Mouse (Mus musculus) hindbrain, postnatal 0 days (tissue): ENCODE data around the gene Hils1. TPM values are rescaled to one million over a fixed set of nuclear protein-coding genes. Genes with fewer than 3 reads are reported as not detected.
"Not testable (repeated sequence)": the region's sequence is repeated elsewhere in the genome, so short reads cannot be mapped to it uniquely, and the experiment has no call there.

Source experiments
- ATAC-seq: fragments of 200-750 bp; cut with Nextera tagmentation; 2 replicates; pipeline ENCODE4 v1.8.0; 2017; ENCODE audit warnings: mild to moderate bottlenecking, moderate TSS enrichment, moderate library complexity
- DNase-seq: peaks from one replicate; pipeline ENCODE4 v3.0.0-alpha.2; 2015; ENCODE audit warnings: low spot score
- H3K27ac ChIP-seq: fragments of 300-500 bp; sonication (generic); 2 replicates; pipeline ENCODE4 v1.5.1; 2014; ENCODE audit warnings: mild to moderate bottlenecking
- H3K27me3 ChIP-seq: fragments of 300-500 bp; sonication (generic); 2 replicates; pipeline ENCODE4 v1.6.1; 2014; ENCODE audit warnings: low read length, mixed read lengths; ENCODE audit not compliant: insufficient read depth
- H3K36me3 ChIP-seq: fragments of 300-500 bp; sonication (generic); 2 replicates; pipeline ENCODE4 v1.6.1; 2014; ENCODE audit warnings: low read length, mixed read lengths; ENCODE audit not compliant: insufficient read depth
- H3K4me1 ChIP-seq: fragments of 300-500 bp; sonication (generic); 2 replicates; pipeline ENCODE4 v1.6.1; 2014; ENCODE audit warnings: antibody characterized with exemption, low read length, mixed read lengths; ENCODE audit not compliant: insufficient read depth
- H3K4me2 ChIP-seq: fragments of 300-500 bp; sonication (generic); 2 replicates; pipeline ENCODE4 v1.6.1; 2014; ENCODE audit warnings: low read depth, mild to moderate bottlenecking, low read length, moderate library complexity, mixed read lengths
- H3K4me3 ChIP-seq: fragments of 300-500 bp; sonication (generic); 2 replicates; pipeline ENCODE4 v1.5.1; 2014; ENCODE audit warnings: low read length
- H3K9ac ChIP-seq: fragments of 300-500 bp; sonication (generic); replicated peaks from 2 replicates; pipeline ENCODE4 v1.6.1; 2014; ENCODE audit warnings: mild to moderate bottlenecking, low read length, moderate library complexity, mixed read lengths
- H3K9me3 ChIP-seq: fragments of 300-500 bp; sonication (generic); 2 replicates; pipeline ENCODE4 v1.6.1; 2016; ENCODE audit warnings: low read length, mixed read lengths
- CTCF ChIP-seq: IDR thresholded peaks from 2 replicates; pipeline ENCODE4 v1.5.1; 2016; ENCODE audit warnings: antibody characterized with exemption, control low read depth, low read depth
- WGBS: fragments of 180-500 bp; shearing (Covaris S2); extraction: QIAGEN DNeasy Blood & Tissue Kit; methylation state at CpG from one replicate; pipeline ENCODE4 v1.1.7; 2014; 5-methylcytosine and 5-hydroxymethylcytosine counted together
- polyA plus RNA-seq: library from polyadenylated mRNA; unstranded; fragments of >200 nt; fragmentation: Nextera tagmentation; extraction: Ambion mirVana; gene quantifications from 2 replicates; pipeline ENCODE4 v1.2.1, GENCODE M21; 2015
- total RNA-seq: library from RNA; depleted of rRNA; stranded (reverse); fragments of >200 nt; gene quantifications from 2 replicates; pipeline ENCODE4 v1.2.3, GENCODE M21; 2014

Gene Hils1
- total and polyA plus RNA-seq, 2 experiments from 2014 or later: not detected

GRCm38 (mm10) chr11:95006038-95006437 is 38.6 kb downstream of the Hils1 start:
- Histone ChIP-seq H3K36me3 (peaks cover 45% of the 10 kb centered on the region), H3K4me1 (peaks cover 20% of the 10 kb centered on the region; the same call in 1 of the 2 replicates), H3K9ac (no peak overlapping the region; the same call in 1 of the 2 replicates), H3K27ac (peak overlapping the region; percentile 78), H3K4me3 (peak overlapping the region; percentile 30; the same call in 1 of the 2 replicates), H3K27me3 (no peaks in the 10 kb centered on the region), H3K4me2 (peak overlapping the region; percentile 61; the same call in 1 of the 2 replicates), H3K9me3 (no peaks in the 10 kb centered on the region)
- 47% methylated on average over 4 of the region's 4 CpGs for WGBS
- DNase-seq (no peak), ATAC-seq (no peak)
- no peak for TF ChIP-seq CTCF

GRCm38 (mm10) chr11:95006525-95007219 is 39.3 kb downstream of the Hils1 start:
- DNase-seq: peak; percentile 91
- Histone ChIP-seq H3K4me2 (peak overlapping the region; percentile 61), H3K27me3 (no peaks in the 10 kb centered on the region), H3K4me3 (peak overlapping the region; percentile 30), H3K36me3 (peaks cover 42% of the 10 kb centered on the region), H3K9me3 (no peaks in the 10 kb centered on the region), H3K9ac (peak overlapping the region; percentile 42), H3K4me1 (peaks cover 22% of the 10 kb centered on the region; the same call in 1 of the 2 replicates), H3K27ac (peak overlapping the region; percentile 78)
- peak; percentile 61 for ATAC-seq
- 1% methylated on average over 27 of the region's 27 CpGs for WGBS
- TF ChIP-seq CTCF: no peak; the same call in 1 of the 2 replicates

DNA sequence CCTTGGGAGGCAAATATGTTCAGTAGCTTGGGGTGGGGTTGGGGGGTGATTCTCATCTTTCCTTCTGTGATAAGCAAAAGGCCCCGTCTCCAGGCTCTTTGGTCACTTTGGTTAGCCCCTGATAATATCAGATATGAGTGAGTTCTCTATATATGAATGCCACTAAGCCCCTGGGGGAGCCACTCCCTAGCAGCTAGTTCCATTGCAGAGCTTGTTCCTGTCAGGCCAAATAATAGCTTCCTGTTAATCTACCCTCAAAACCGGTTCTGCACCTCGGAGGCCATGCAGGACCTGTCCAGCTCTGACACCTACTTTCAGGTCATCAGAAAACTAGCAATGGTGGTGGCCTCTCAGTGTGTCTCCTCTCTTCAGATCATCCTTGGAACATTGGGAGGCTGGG is 40.0 kb downstream of the Hils1 start:
- no peak for TF ChIP-seq CTCF
- no peak for DNase-seq
- Histone ChIP-seq H3K4me2 (0 out of 2 replicates have a peak overlapping the region, but pooled peaks have one; percentile 61), H3K4me1 (peaks cover 29% of the 10 kb centered on the region), H3K27me3 (no peaks in the 10 kb centered on the region), H3K9ac (no peak overlapping the region), H3K4me3 (no peak overlapping the region), H3K9me3 (no peaks in the 10 kb centered on the region), H3K36me3 (peaks cover 35% of the 10 kb centered on the region), H3K27ac (peak overlapping the region; percentile 78; the same call in 1 of the 2 replicates)
- ATAC-seq: no peak
- 76% methylated on average over 3 of the region's 3 CpGs for WGBS

GRCm38 (mm10) chr11:95008661-95009628 is 41.6 kb downstream of the Hils1 start:
- peaks cover 20% of the 10 kb centered on the region for H3K36me3 ChIP-seq
- WGBS: 24% methylated on average over 15 of the region's 15 CpGs
- no peaks in the 10 kb centered on the region for H3K9me3 ChIP-seq
- DNase-seq (peak; percentile 70), ATAC-seq (peak; percentile 28)
- H3K27me3 ChIP-seq: no peaks in the 10 kb centered on the region
- TF ChIP-seq CTCF: peak; percentile 26
- peak overlapping the region; percentile 96 for H3K27ac ChIP-seq
- peak overlapping the region; percentile 97 for H3K9ac ChIP-seq
- peak overlapping the region; percentile 79 for H3K4me2 ChIP-seq
- H3K4me1 ChIP-seq: peaks cover 39% of the 10 kb centered on the region
- H3K4me3 ChIP-seq: peak overlapping the region; percentile 93

DNA sequence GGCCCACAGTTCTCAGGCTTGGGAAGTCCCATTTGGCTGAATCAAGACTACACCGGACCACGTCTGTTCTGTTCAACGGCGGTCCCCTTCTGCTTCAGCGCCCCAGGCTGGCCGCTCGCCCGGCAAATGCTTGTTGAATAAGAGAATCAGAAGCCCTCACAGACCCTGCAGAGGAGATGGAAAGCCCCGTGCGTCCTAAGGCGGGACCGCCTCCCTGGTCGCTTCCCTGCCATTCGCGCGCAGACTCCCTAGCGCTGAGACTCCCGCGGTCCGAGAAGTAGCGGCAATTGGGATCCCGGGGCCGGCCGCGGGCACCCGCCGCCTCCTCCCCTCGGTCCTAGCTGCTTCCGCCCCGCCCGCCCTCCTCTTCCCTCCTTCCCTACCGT is 42.2 kb downstream of the Hils1 start, which contains the start of gene Samd14:
Gene Samd14, plus strand, starts transcription at position 251 of the 386 bp plus-strand sequence.
- Histone ChIP-seq H3K4me1 (peaks cover 39% of the 10 kb centered on the region), H3K4me2 (peak within 1 kb of the TSS; percentile 79), H3K4me3 (peak within 1 kb of the TSS; percentile 93), H3K27ac (peak within 1 kb of the TSS; percentile 96), H3K27me3 (no peaks in the 10 kb centered on the region), H3K9me3 (no peaks in the 10 kb centered on the region), H3K9ac (peak within 1 kb of the TSS; percentile 97), H3K36me3 (peaks cover 18% of the 10 kb centered on the region)
- under 1% methylated on average over 31 of the region's 32 CpGs for WGBS
- ATAC-seq: peak; percentile 84
- TF ChIP-seq CTCF: no peak
- DNase-seq: peak; percentile 92

GRCm38 (mm10) chr11:95010141-95010739 is 42.8 kb downstream of the Hils1 start:
- DNase-seq: peak; percentile 74
- 2% methylated on average over 33 of the region's 40 CpGs for WGBS

GRCm38 (mm10) chr11:95010841-95011403 is 43.5 kb downstream of the Hils1 start:
- Histone ChIP-seq H3K9ac (peak overlapping the region; percentile 97), H3K4me3 (peak overlapping the region; percentile 93), H3K36me3 (peaks cover 14% of the 10 kb centered on the region), H3K4me2 (peak overlapping the region; percentile 79), H3K27ac (peak overlapping the region; percentile 96; the same call in 1 of the 2 replicates), H3K4me1 (peaks cover 42% of the 10 kb centered on the region)
- not testable (repeated sequence) for H3K27me3 ChIP-seq, H3K9me3 ChIP-seq, ATAC-seq, DNase-seq
- 2% methylated on average over 4 of the region's 4 CpGs for WGBS

More at GRCm38 (mm10) chr11:95010141-95010739, 42.8 kb downstream of the Hils1 start:
- TF ChIP-seq CTCF: no peak
- peaks cover 17% of the 10 kb centered on the region for H3K36me3 ChIP-seq
- peak; percentile 48 for ATAC-seq
- no peaks in the 10 kb centered on the region for H3K9me3 ChIP-seq
- no peaks in the 10 kb centered on the region for H3K27me3 ChIP-seq
- H3K4me2 ChIP-seq: peak overlapping the region; percentile 79
- H3K9ac ChIP-seq: peak overlapping the region; percentile 97
- peak overlapping the region; percentile 96 for H3K27ac ChIP-seq
- peak overlapping the region; percentile 93 for H3K4me3 ChIP-seq
- peaks cover 39% of the 10 kb centered on the region for H3K4me1 ChIP-seq
